Mouse (Mus musculus) bone marrow, adult 2 months (tissue): ENCODE results near the gene Bag6.

ENCODE experiments used
- CTCF ChIP-seq: fragments of 200-500 bp; IDR thresholded peaks from 2 replicates; pipeline ENCODE4 v1.5.1; 2011; ENCODE audit warnings: low read length, control low read depth; ENCODE audit not compliant: control insufficient read depth, insufficient read depth
- POLR2A ChIP-seq: fragments of 200-500 bp; IDR thresholded peaks from 2 replicates; pipeline ENCODE4 v1.6.1; 2011; ENCODE audit warnings: low read depth, mild to moderate bottlenecking, control low read depth, low read length, borderline replicate concordance; ENCODE audit not compliant: control insufficient read depth

- TF ChIP-seq POLR2A (no peak; the same call in 1 of the 2 replicates), CTCF (no peak)
Observed at GRCm38 (mm10) chr17:35096597-35096996, 38.4 kb upstream of the Bag6 start.
